Mouse (Mus musculus) lung, postnatal 0 days (tissue): ENCODE results near the gene Zbtb32.

Source experiments
- CTCF ChIP-seq: IDR thresholded peaks from 2 replicates; pipeline ENCODE4 v1.5.1; 2016; ENCODE audit warnings: antibody characterized with exemption, mild to moderate bottlenecking
- EP300 ChIP-seq: IDR thresholded peaks from 2 replicates; pipeline ENCODE4 v1.6.1; 2016; ENCODE audit warnings: antibody characterized with exemption, mild to moderate bottlenecking, control low read depth

DNA sequence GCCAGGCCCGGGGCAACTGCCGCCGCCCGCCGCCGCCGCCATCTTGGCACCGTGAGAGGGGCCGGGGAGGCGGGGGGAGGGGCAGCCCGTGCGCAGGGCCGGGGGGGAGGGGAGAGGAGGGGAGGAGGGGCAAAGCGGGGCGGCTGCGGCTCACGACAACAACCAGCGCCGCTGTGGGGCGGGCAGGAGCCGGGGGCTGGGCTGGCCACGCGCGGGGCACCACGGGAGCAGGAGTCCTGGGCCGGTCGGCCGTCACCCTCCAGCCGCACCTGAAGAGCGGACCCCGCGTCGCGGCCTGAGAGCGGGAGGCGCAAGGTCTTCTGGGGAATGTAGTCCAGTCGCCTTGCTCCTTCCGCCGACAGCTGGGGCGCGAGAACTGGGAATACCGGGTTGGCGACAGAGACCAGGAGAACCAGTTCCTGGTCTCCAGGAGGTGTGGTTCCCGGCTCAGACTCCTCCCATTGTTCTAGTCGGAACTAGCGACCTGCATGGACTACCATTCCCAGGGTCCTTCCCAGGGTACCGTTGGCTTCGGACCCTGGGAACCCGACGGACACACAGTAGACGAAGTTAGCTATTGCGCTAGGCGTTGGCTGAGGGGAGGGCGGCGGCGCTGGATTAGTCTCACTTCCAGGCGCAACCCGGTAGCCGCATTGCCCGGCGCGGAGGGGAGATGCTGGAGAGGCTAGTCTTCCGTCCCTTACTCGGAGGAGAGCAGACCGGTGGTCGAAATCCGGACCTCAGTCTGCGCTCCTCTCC lies 9.9 kb downstream of the Zbtb32 start, which contains the start of gene Kmt2b:
- TF ChIP-seq EP300, result no peak
- no peak; the same call in 1 of the 2 replicates for TF ChIP-seq CTCF
